Mouse (Mus musculus): ENCODE measurements around the gene Slx4.

Slx4 gene

DNA sequence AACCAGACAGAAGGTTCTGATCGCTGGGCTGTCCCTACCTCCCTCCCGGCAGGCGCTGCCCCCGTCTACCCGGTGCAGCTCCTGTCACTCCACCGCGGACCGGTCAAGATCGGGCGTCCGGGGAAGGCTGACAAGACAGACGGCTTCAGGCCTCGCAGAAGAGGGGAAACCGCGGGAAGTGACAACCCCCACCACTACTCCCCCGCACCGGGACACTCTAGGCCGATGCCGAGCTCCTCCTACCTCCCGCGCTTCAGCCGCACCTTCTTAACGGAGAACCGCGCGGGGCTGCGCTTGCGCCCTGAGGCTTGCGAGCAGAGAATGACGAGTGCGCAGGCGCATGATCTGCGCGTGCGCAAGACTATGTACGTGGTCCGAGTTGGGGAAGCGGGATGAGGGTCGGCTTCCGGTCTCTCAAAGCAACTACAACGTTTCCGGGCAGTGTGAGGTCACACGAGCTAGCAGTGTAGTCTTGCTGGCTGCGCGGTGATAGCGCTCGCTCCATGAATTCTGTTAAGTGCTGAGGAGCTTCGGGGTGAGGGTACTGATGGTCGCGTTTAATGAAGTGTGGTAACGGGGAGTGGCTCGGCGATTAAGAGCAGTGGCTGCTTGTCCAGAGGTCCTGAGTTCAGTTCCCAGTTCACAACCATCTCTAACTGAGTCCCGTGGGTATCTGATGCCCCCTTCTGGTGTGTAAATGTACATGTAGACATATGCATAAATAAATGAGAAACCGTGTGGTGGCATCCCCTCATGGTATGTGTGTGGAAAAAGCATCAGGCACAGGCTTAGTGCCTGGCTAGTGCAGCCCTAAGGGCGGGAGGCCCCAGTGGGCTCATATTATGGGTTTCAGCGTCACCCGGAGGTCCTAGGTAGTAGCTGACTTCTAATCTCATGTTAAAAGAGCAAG, at the start of gene Slx4:
TSS of gene Slx4 (minus strand) at position 282 of the 910 bp plus-strand sequence.
- peak; percentile 20; the same call in 1 of the 2 replicates for TF ChIP-seq GATA4 (IDR thresholded peaks at IDR 0.05; ENCODE audit: insufficient replicate concordance, low read length)

DNA sequence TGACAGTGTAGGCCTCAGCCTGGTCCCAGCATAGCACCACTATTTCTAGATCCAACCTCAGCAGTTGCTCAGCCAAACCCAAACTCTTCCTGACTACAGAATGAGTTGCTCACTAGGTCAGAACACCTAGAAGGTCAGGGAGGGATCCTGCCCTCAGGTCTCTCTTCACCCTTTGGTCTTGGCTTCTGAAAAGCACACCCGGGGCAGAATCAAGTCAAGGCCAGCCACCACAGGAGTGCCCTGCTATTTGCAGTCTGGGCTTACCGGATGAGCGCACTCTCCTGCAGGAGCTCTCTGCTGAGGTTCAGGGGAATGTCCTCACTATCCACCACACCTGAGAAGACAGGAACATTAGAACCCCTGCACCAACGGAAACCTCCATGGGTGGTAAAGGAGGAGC, 49.0 kb upstream of the Slx4 start:
- no peak for TF ChIP-seq GATA4 (IDR thresholded peaks at IDR 0.05; ENCODE audit: insufficient replicate concordance, low read length)

DNA sequence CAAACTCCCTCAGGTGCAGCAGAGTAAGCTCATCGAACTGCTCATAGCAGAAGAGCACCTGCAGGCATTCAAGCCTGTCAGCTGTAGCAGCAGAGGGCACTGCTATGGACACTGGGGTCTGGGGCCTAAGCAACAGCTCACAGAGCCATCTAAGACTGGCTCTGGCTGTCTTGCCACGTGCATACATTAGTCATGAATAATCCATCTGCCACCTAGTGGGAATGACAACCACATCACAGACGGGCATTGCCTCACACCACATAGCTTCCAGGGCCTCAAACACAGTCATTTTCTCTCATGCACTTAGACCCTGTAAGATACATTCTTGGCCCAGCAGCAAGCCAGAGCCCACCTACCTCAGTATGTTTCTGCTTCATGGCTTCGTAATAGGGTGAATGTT, 42.0 kb upstream of the Slx4 start:
- TF ChIP-seq GATA4 (IDR thresholded peaks at IDR 0.05; ENCODE audit: insufficient replicate concordance, low read length): no peak

DNA sequence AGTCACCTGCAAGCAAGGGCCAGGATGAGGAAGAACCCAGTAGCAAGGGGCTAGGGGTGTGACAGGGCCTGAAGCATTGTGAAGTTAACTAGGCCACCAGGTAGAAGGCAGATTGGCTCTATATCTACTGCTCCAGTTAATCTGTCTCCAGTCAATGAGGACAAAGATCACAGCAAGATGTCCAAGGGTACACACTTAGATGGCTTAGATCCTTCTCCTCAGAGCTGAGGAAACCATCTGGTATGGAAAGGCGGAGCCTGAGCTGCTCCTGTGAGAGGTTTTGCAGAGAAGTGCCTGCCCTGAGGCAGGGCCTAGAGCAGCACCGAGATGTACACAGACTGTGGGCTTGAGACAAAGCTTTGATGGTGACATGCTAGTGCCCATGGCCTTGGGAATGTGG, 40.5 kb upstream of the Slx4 start:
- no peak for TF ChIP-seq GATA4 (IDR thresholded peaks at IDR 0.05; ENCODE audit: insufficient replicate concordance, low read length)

DNA sequence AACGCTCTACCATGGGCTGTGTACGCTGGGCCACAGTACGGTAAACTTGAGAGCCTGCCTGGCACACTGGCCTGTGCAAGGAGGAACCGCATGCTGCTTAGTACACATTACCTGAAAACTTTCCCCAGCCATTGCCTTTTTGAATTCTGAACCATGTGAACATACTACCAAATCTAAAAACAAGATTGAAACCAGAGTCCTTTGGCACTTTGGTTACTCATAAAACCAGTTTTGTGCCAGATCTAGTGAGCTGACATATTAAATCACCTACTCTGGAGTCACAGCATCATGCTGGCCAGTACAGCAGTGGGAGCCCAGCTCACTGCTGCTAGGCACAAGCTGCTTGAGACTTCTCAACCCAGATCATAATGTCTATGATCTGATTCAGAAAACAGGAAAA, 38.1 kb upstream of the Slx4 start:
- TF ChIP-seq GATA4 (IDR thresholded peaks at IDR 0.05; ENCODE audit: insufficient replicate concordance, low read length): no peak

DNA sequence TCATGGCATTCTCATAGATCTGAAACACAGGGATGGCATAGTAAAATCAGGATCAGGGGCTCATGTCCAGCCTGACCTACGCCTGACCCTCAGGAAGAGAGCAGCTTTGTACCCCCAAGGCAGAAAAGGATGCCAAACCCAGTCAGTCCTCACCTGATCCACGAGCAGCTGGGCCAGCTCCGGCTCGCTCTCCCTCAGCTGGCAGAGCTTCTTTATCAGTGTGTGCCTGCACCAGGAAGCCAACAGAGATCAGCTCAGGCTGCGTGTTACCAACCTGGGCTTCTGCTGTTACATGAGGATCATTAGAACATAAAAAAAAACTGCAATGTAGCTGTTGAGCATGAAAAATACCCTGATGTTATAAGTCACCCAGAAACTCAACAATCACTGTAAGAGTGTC, 36.6 kb upstream of the Slx4 start:
- no peak for TF ChIP-seq GATA4 (IDR thresholded peaks at IDR 0.05; ENCODE audit: insufficient replicate concordance, low read length)

DNA sequence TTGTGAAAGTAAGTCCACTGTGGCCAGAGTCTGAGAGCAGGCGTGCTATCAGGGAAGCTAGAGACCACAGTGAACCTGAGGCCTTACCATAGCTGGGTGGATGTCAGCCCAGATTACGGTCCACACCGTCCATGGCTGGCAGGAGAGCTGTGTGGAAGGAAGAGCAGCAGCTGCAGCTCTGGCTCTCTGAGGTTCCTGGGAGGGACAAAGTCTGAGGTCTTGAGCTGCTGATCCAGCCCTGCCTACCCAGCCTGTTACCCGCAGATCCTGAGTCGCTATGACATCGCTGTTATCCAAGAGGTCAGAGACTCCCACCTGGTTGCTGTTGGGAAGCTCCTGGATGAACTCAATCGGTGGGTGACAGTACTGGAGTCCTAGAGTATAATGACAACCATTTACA, 34.1 kb upstream of the Slx4 start:
- TF ChIP-seq GATA4 (IDR thresholded peaks at IDR 0.05; ENCODE audit: insufficient replicate concordance, low read length): no peak

DNA sequence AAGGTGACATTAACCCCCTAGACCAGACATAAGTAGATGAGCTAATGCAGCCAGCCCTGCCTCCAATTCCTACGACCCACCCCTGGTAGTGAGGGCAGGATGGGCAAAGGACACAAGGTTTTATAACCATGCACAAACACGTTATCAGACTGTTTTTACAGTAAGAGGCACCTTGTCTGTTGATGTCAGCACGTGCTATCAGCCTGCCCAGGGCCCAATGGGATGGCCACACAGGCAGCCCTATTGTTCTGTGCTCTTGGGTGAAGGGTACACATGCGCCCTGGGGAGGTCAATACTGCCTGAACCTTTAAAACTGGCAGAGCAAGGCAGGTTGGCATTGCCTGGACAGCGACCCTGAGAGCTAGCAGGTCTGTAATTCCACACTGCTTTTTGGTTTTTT, 33.2 kb upstream of the Slx4 start, which contains the start of gene Dnase1:
TSS of gene Dnase1 (plus strand) at position 136 of the 400 bp plus-strand sequence.
- no peak for TF ChIP-seq GATA4 (IDR thresholded peaks at IDR 0.05; ENCODE audit: insufficient replicate concordance, low read length)

DNA sequence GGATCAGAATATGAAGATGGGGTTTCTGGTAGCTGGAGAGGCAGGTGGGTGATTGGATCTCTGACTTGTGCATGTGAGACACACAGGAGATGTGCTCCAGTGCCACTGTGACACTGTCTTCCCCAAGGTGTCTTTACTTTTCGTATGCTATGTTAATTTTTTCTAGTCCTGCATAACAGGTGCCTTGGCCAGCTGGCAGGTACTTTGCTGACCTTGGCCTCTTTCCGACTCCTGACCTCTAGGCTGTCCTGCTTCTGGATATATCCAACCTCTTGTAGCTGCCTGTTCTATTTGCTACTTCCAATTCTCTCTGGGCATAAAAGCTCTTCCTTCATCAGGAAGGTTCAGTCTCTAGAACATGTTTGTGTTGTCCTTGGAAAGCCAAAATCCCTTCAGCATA, 32.0 kb upstream of the Slx4 start:
- no peak for TF ChIP-seq GATA4 (IDR thresholded peaks at IDR 0.05; ENCODE audit: insufficient replicate concordance, low read length)

DNA sequence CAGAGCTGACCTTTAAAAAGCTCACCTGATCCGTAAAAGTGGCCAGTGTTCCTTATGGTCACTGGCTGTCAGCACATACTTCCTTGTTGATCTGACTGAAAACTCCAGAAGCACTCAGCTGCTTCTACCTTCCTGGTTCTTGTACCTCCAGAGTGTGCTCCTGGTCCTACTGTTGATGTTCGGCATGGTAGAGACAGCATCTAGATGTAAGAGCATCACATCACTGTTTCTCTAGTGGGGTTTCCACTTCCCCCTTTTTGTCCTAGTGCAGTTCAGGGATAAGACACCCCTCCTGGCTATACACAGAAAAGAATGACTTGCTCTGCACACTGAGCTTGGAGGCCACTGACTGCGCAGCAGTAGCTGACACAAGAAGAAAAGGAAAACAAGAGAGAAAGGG, 30.9 kb upstream of the Slx4 start:
- TF ChIP-seq GATA4 (IDR thresholded peaks at IDR 0.05; ENCODE audit: insufficient replicate concordance, low read length): no peak

DNA sequence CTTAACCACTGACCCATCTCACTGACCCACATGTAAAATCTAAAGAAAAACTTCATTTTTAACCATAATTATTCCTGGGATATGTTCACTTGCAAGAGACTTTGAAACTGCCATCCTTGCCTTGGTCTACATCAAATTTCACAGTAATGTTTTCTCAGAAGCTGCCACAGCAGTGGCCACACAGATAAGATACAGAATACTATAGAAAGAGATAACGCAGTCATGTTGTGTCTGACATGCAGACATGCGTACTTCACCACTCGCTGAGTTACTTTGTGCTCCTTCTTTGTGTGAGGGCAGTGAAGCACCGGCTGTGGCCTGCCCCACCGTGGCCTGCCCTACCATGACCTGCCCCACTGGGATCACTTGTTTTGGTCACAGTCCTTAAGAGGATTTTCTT, 30.4 kb upstream of the Slx4 start:
- TF ChIP-seq GATA4 (IDR thresholded peaks at IDR 0.05; ENCODE audit: insufficient replicate concordance, low read length): no peak

DNA sequence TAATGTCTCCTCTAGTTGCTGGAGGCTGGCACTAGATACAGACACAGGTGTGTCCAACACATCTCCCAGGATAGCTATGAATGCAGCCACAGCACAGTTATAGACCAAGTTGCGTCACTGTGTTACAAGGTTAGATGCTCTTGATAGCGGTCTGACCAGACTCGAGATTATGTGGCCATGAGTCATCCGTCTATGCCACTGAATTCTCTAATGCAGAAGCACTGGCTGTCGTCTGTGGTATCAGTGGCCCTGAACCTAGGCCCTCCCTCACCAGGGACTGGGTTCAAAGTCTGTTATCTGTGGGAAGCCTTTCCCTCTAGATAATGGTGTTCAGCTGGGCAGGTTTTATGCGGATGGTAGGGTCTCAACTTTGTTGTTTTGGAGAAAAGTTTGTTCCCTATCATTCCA, 28.8 kb upstream of the Slx4 start:
- TF ChIP-seq GATA4 (IDR thresholded peaks at IDR 0.05; ENCODE audit: insufficient replicate concordance, low read length): peak; percentile 93

DNA sequence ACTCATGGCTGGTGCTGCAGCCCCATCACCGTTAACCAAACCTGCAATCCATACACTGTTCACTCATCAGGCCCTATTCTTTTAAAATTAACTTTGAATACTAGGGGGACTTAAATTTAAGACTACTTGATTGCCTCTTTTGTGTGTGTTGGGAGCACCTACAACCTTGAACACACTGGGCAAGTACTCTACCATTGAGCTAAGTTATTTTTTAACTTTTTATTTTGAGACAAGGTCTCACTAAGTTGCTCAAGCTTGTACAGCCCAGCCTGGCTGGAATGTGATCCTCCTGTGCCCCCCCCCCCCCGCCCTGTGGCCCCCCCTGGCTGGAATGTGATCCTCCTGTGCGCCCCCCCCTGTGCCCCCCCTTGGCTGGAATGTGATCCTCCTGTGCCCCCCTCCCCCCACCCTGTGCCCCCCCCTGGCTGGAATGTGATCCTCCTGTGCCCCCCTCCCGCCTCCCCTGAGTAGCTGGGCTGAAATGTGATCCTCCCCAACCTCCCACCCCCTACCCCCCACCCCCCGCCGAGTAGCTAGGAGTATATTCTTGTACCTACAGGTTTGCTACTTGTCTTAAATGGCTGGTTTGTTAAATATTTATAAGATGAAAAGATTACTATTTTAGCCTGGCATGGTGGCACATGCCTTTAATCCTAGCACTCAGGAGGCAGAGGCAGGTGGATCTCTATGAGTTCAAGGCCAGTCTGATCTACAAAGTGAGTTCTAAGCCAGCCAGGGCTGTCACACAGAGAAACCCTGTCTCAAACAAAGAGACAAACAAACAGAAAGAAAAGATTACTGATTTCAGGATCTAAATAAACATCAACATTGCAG, 28.1 kb upstream of the Slx4 start:
- TF ChIP-seq GATA4 (IDR thresholded peaks at IDR 0.05; ENCODE audit: insufficient replicate concordance, low read length): no peak

DNA sequence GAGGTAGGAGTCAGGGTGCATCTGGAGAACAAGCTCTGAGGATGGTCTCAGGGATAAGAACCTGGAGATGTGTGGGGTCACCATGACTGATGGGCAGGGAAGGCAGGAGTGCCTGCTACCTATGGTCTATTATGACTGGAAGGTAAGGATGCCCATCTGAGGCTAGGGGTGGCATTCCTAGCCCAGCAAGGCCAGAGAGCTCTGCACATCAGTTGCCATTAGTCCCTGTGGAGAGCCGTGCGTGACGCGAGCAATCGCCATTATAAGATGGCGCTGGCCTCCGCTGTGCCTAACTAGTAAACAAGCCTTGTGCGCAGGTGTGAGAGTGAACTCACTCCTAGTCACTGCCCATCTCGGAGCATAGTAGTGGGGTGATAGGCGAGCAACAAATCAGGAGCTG, 26.9 kb upstream of the Slx4 start:
- TF ChIP-seq GATA4 (IDR thresholded peaks at IDR 0.05; ENCODE audit: insufficient replicate concordance, low read length): no peak

DNA sequence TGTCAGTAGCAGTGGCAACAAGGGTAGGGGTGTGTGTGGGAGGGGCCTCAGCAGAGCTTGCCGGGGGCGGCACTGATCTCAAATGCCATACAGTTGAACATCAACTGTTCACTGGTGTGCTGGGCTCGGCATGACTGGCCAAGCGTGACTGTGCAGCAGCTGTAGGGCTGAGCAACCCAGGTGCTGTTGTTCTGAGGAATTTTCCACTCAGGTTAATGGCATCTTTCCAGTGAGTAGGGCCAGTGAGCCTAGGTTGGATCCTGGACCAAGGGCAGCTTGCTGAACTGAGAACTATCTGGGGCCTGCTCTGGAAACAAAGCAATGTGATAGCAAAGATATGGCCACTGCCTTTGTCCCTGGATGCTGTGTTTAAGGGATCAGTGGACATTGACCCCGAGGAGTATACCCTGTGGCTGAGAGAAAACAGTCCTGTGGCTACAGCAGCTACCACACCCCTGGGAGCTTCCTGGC, 25.8 kb upstream of the Slx4 start:
- no peak for TF ChIP-seq GATA4 (IDR thresholded peaks at IDR 0.05; ENCODE audit: insufficient replicate concordance, low read length)

DNA sequence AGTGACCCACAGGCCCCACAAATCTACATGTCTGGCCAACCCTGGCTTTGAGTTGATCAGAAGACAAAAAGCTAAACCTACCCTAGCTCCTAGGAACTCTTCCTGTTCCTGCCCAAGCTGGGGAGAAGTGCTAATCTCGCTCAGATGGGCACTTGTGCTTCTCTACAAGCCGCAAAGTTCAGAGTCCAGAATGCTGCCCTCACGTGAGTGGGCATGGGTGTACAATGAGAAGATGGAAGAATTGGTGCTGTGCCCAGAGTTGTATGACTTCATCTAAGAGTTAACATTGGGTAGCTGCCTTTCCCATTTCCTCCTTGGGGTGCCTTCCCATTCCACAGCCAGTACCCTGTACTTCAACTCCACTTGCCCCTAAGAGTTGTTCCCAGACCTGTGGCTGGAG, 23.6 kb upstream of the Slx4 start:
- TF ChIP-seq GATA4 (IDR thresholded peaks at IDR 0.05; ENCODE audit: insufficient replicate concordance, low read length): no peak
